Mouse (Mus musculus) embryonic facial prominence, embryonic 14.5 days (tissue): ENCODE results near the gene Castor2. TPM values are rescaled to one million over a fixed set of nuclear protein-coding genes. Genes with fewer than 3 reads are reported as not detected.

ENCODE experiments used
- ATAC-seq: fragments of 200-750 bp; cut with Nextera tagmentation; 2 replicates; pipeline ENCODE4 v1.8.0; 2017; ENCODE audit warnings: low read depth, moderate number of reproducible peaks, moderate TSS enrichment
- DNase-seq: peaks from one replicate; pipeline ENCODE4 v3.0.0-alpha.2; 2015; ENCODE audit warnings: low spot score
- H3K27ac ChIP-seq: fragments of 300-500 bp; sonication (generic); replicated peaks from 2 replicates; pipeline ENCODE4 v1.5.1; 2014; ENCODE audit warnings: low read depth, mild to moderate bottlenecking, low read length, moderate library complexity
- H3K27me3 ChIP-seq: fragments of 300-500 bp; sonication (generic); replicated peaks from 2 replicates; pipeline ENCODE4 v1.6.1; 2014; ENCODE audit warnings: low read length; ENCODE audit not compliant: control insufficient read depth, insufficient read depth
- H3K36me3 ChIP-seq: fragments of 300-500 bp; sonication (generic); 2 replicates; pipeline ENCODE4 v1.6.1; 2014; ENCODE audit warnings: low read length, mixed read lengths; ENCODE audit not compliant: control insufficient read depth, insufficient read depth
- H3K4me1 ChIP-seq: fragments of 300-500 bp; sonication (generic); 2 replicates; pipeline ENCODE4 v1.6.1; 2014; ENCODE audit warnings: antibody characterized with exemption, low read length; ENCODE audit not compliant: control insufficient read depth, insufficient read depth
- H3K4me2 ChIP-seq: fragments of 300-500 bp; sonication (generic); 2 replicates; pipeline ENCODE4 v1.6.1; 2014; ENCODE audit warnings: low read depth, mild to moderate bottlenecking, low read length, moderate library complexity, mixed read lengths
- H3K4me3 ChIP-seq: fragments of 300-500 bp; sonication (generic); 2 replicates; pipeline ENCODE4 v1.5.1; 2014; ENCODE audit warnings: low read depth, mild to moderate bottlenecking, low read length
- H3K9ac ChIP-seq: fragments of 300-500 bp; sonication (generic); 2 replicates; pipeline ENCODE4 v1.6.1; 2014; ENCODE audit warnings: low read depth, mild to moderate bottlenecking, low read length, moderate library complexity, mixed read lengths
- H3K9me3 ChIP-seq: fragments of 300-500 bp; sonication (generic); 2 replicates; pipeline ENCODE4 v1.6.1; 2016; ENCODE audit warnings: low read length; ENCODE audit not compliant: control insufficient read depth
- WGBS: fragments of 180-500 bp; shearing (Covaris S2); extraction: QIAGEN DNeasy Blood & Tissue Kit; methylation state at CpG from one replicate; pipeline ENCODE4 v1.1.7; 2014; 5-methylcytosine and 5-hydroxymethylcytosine counted together
- polyA plus RNA-seq: library from polyadenylated mRNA; unstranded; fragments of >200 nt; fragmentation: Nextera tagmentation; extraction: Ambion mirVana; gene quantifications from 2 replicates; pipeline ENCODE4 v1.2.1, GENCODE M21; 2014

Castor2 gene
- polyA plus RNA-seq, 1 experiment from 2014 or later = 13.5 TPM

- no peak overlapping the region for H3K27ac ChIP-seq
- H3K4me1 ChIP-seq = no peaks in the 10 kb centered on the region
- no peaks in the 10 kb centered on the region for H3K9me3 ChIP-seq
- peak; percentile 46 for DNase-seq
- no peak overlapping the region for H3K4me2 ChIP-seq
- WGBS = 81% methylated on average over 11 of the region's 11 CpGs
- no peaks in the 10 kb centered on the region for H3K27me3 ChIP-seq
- H3K4me3 ChIP-seq = no peak overlapping the region
- peaks cover 88% of the 10 kb centered on the region for H3K36me3 ChIP-seq
- ATAC-seq = no peak
- no peak overlapping the region for H3K9ac ChIP-seq
Measured at GRCm38 (mm10) chr5:134151895-134152294, 52.4 kb downstream of the Castor2 start.

- Histone ChIP-seq H3K4me1 (no peaks in the 10 kb centered on the region), H3K4me2 (no peak overlapping the region), H3K27me3 (no peaks in the 10 kb centered on the region), H3K36me3 (peaks cover 85% of the 10 kb centered on the region), H3K9me3 (no peaks in the 10 kb centered on the region), H3K4me3 (no peak overlapping the region), H3K27ac (no peak overlapping the region), H3K9ac (no peak overlapping the region)
- no peak for ATAC-seq
- 95% methylated on average over 7 of the region's 7 CpGs for WGBS
- DNase-seq = no peak
Measured at GRCm38 (mm10) chr5:134155916-134156466, 56.5 kb downstream of the Castor2 start.

- no peak overlapping the region for H3K27ac ChIP-seq
- H3K4me3 ChIP-seq = no peak overlapping the region
- no peak overlapping the region for H3K9ac ChIP-seq
- no peaks in the 10 kb centered on the region for H3K9me3 ChIP-seq
- no peaks in the 10 kb centered on the region for H3K4me1 ChIP-seq
- no peaks in the 10 kb centered on the region for H3K27me3 ChIP-seq
- H3K36me3 ChIP-seq = peaks cover 64% of the 10 kb centered on the region
- WGBS = 75% methylated on average over 5 of the region's 5 CpGs
- ATAC-seq = 0 out of 2 replicates have a peak, but pooled peaks have one; percentile 35
- H3K4me2 ChIP-seq = no peak overlapping the region
- DNase-seq = peak; percentile 36
Measured at GRCm38 (mm10) chr5:134164688-134165087, 65.2 kb downstream of the Castor2 start.

GRCm38 (mm10) chr5:134166642-134167041 lies 67.1 kb downstream of the Castor2 start:
- 93% methylated on average over 7 of the region's 7 CpGs for WGBS
- no peak overlapping the region for H3K9ac ChIP-seq
- no peak for DNase-seq
- H3K4me1 ChIP-seq = no peaks in the 10 kb centered on the region
- H3K4me2 ChIP-seq = no peak overlapping the region
- no peaks in the 10 kb centered on the region for H3K9me3 ChIP-seq
- H3K27ac ChIP-seq = no peak overlapping the region
- H3K27me3 ChIP-seq = no peaks in the 10 kb centered on the region
- no peak overlapping the region for H3K4me3 ChIP-seq
- ATAC-seq = no peak
- H3K36me3 ChIP-seq = peaks cover 63% of the 10 kb centered on the region

- Histone ChIP-seq H3K36me3 (peaks cover 56% of the 10 kb centered on the region), H3K4me3 (no peak overlapping the region), H3K27ac (no peak overlapping the region), H3K4me2 (no peak overlapping the region), H3K9ac (no peak overlapping the region), H3K27me3 (no peaks in the 10 kb centered on the region), H3K4me1 (no peaks in the 10 kb centered on the region), H3K9me3 (no peaks in the 10 kb centered on the region)
- no peak for DNase-seq
- 87% methylated on average over 9 of the region's 9 CpGs for WGBS
- no peak for ATAC-seq
Measured at GRCm38 (mm10) chr5:134168033-134168432, 68.5 kb downstream of the Castor2 start.

- peaks cover 46% of the 10 kb centered on the region for H3K36me3 ChIP-seq
- ATAC-seq (no peak), DNase-seq (no peak)
- no peak overlapping the region for H3K4me2 ChIP-seq
- H3K4me3 ChIP-seq = no peak overlapping the region
- H3K9me3 ChIP-seq = no peaks in the 10 kb centered on the region
- WGBS = 88% methylated on average over 10 of the region's 10 CpGs
- no peak overlapping the region for H3K9ac ChIP-seq
- no peaks in the 10 kb centered on the region for H3K4me1 ChIP-seq
- no peak overlapping the region for H3K27ac ChIP-seq
- no peaks in the 10 kb centered on the region for H3K27me3 ChIP-seq
Measured at GRCm38 (mm10) chr5:134169231-134169630, 69.7 kb downstream of the Castor2 start.

GRCm38 (mm10) chr5:134170167-134170566 lies 70.7 kb downstream of the Castor2 start:
- H3K27me3 ChIP-seq = no peaks in the 10 kb centered on the region
- no peak overlapping the region for H3K4me3 ChIP-seq
- no peak overlapping the region for H3K4me2 ChIP-seq
- no peak for ATAC-seq
- no peak overlapping the region for H3K9ac ChIP-seq
- no peak for DNase-seq
- WGBS = 95% methylated on average over 8 of the region's 8 CpGs
- H3K36me3 ChIP-seq = peaks cover 46% of the 10 kb centered on the region
- no peaks in the 10 kb centered on the region for H3K9me3 ChIP-seq
- peaks cover under 1% of the 10 kb centered on the region; the same call in 1 of the 2 replicates for H3K4me1 ChIP-seq
- no peak overlapping the region for H3K27ac ChIP-seq

GRCm38 (mm10) chr5:134173206-134173605 lies 73.7 kb downstream of the Castor2 start:
- H3K27ac ChIP-seq = no peak overlapping the region
- H3K9ac ChIP-seq = no peak overlapping the region
- H3K36me3 ChIP-seq = peaks cover 28% of the 10 kb centered on the region; the same call in 1 of the 2 replicates
- no peaks in the 10 kb centered on the region for H3K9me3 ChIP-seq
- H3K27me3 ChIP-seq = no peaks in the 10 kb centered on the region
- WGBS = 36% methylated on average over 4 of the region's 4 CpGs
- DNase-seq = no peak
- H3K4me1 ChIP-seq = peaks cover 7% of the 10 kb centered on the region; the same call in 1 of the 2 replicates
- H3K4me2 ChIP-seq = no peak overlapping the region
- H3K4me3 ChIP-seq = no peak overlapping the region
- ATAC-seq = no peak

GRCm38 (mm10) chr5:134175696-134176095 lies 76.2 kb downstream of the Castor2 start:
- Histone ChIP-seq H3K4me2 (peak overlapping the region; percentile 84), H3K4me1 (peaks cover 7% of the 10 kb centered on the region; the same call in 1 of the 2 replicates), H3K4me3 (peak overlapping the region; percentile 96), H3K27ac (peak overlapping the region; percentile 80), H3K9ac (peak overlapping the region; percentile 83), H3K9me3 (no peaks in the 10 kb centered on the region), H3K27me3 (no peaks in the 10 kb centered on the region), H3K36me3 (peaks cover 15% of the 10 kb centered on the region; the same call in 1 of the 2 replicates)
- DNase-seq (no peak), ATAC-seq (no peak)
- WGBS = 5% methylated on average over 10 of the region's 10 CpGs
